Mouse (Mus musculus) megakaryocyte, adult 5-6 weeks (primary cell): Measurements from ENCODE around the gene Yeats2. TPM values are rescaled to one million over a fixed set of nuclear protein-coding genes. Genes with fewer than 3 reads are reported as not detected.
A peak's percentile ranks its signal among the peaks of the same experiment; 100 is the strongest.
"Not testable (repeated sequence)": the region's sequence is repeated elsewhere in the genome, so short reads cannot be mapped to it uniquely, and the experiment has no call there.

ENCODE experiments used
- ATAC-seq: 2 replicates; pipeline ENCODE4 v1.8.0; 2016; ENCODE audit warnings: mild to moderate bottlenecking, inconsistent platforms; ENCODE audit not compliant: poor library complexity, severe bottlenecking
- total RNA-seq, 2 experiments: library from RNA; stranded (forward) in 1 of 2; stranded (reverse) in 1 of 2; fragments of 153-499, 151-499 nt in 1 of 2; fragments of 221-1000, 200-1000 nt in 1 of 2; gene quantifications; 2 replicates each; pipeline versions ENCODE4 v1.2.3 to v1.2.4; 2015 to 2017

Gene Yeats2
- total RNA-seq (2015) (27.7 and 30.0 TPM in 2 replicates), total RNA-seq (2017) (18.4 and 18.8 TPM in 2 replicates)

DNA sequence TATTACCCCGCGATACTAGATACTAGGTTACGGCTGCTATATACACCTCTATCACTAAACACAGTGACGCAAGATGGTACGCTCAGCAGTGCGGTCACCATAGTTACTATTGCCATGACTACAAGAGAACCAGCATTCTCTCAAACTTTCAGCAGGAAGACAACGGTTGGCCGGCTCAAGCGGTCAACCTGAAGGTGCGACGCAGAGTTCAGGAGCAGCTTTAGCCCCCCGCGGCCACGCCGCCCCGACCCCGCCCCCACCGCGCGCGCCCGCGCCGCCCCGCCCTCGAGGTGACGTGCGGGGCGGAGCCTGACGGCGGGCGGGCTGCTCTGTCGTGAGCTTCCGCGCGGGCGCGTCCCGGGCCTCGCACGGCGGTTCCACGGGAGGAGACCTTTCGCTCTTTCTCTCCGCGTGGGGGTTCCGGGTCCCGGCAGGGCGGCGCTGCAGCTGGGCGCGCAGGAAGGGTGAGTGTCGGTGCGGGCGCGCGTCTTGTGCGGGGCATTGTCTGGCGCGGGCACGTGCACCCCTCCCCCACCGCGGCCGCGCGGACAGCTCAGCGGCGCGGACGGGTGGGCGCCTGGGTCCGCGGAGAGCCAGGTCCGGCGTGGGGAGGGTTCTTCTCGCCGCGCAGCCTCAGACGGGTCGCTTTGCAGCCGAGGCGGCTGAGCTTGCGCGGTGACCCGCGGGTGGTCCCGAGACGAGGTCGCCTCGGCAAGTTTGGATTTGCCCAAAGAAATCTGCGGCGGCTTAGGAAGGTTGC, at the start of gene Yeats2:
Yeats2 (plus strand) TSS at position 292 of the 760 bp plus-strand sequence.
- peak; percentile 94 for ATAC-seq

DNA sequence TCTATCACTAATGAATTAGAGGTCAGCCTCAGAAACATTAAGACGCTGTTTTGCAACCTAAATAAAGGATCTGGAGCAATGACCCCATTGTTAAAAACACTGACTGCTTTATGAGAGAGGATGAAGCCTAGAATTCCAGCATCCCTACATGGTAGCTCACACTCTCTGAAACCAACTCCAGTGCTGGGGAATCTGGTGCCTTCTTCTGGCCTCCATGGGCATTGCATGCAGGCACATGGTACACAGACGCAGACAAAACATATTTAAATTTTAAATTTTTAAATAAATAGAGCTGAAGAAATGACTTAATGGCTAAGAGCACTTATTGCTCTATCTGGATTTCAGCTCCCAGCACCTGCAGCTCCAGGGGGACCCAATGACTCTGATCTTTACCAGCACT, 44.9 kb upstream of the Yeats2 start:
- ATAC-seq = no peak

- ATAC-seq = peak; percentile 89
Observed at GRCm38 (mm10) chr16:20097069-20097710, 43.7 kb upstream of the Yeats2 start, which contains the start of gene Klhl24. Gene Klhl24 (plus strand): TSS chr16:20097542.

DNA sequence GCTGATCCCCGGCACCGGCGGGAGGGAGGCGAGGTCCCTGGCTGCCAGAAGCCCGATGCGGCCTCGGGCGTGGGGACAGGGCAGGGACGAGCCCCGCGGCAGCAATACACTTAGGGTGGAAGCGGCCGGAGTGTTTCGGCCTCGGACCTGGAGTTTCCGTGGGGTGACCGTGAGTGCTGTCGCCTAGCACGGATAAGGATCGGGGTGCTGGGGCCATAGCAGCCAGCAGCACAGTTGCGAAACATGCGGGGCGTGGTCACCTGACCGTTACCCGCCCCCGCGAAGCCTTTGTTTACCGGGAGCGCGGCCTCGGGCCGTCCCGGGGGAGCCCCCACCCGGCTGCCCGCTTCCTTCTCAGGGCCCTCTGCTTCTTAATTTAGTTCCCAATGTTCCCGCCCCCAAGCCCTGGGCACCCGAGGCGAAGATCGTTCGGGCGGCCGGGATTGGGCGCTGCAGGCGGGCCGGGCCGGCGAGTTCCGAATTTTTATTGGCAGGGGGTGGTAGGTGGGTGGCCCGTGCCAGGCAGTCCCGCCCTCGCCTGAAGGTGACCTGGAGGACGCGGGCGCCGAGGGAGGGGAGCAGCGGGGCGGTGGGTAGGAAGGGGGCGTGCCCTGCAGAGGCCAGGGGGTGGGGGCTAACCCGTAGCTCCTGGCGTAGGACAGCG, 43.0 kb upstream of the Yeats2 start:
- ATAC-seq = peak; percentile 80

DNA sequence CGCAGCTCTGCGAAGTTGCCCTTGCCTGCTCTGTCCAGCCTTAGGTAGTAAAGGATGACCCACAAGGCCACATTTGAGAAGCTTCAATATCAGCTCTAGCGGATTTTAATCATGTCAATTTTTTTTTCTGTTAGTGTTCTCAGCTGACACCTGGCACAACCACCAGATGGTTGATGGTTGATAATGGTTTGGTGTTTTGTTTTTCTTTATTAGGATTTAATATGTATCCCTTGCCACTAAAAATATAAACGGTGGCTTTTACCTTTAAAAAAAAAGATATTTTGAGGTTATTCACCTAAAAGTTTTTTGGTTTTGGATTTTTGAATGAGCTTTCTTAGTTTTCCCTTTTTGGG, 42.5 kb upstream of the Yeats2 start:
- no peak for ATAC-seq

GRCm38 (mm10) chr16:20098866-20099629, 41.8 kb upstream of the Yeats2 start:
- no peak for ATAC-seq

DNA sequence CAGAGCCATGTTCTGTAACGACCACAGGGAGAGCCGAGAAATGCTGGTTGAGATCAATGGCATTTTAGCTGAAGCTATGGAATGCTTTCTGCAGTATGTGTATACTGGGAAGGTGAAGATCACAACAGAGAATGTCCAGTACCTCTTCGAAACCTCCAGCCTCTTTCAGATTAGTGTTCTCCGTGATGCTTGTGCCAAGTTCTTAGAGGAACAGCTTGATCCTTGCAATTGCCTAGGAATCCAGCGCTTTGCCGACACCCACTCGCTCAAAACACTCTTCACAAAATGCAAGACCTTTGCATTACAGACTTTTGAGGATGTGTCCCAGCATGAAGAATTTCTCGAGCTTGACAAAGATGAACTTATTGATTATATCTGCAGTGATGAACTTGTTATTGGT, 33.9 kb upstream of the Yeats2 start:
- no peak for ATAC-seq

DNA sequence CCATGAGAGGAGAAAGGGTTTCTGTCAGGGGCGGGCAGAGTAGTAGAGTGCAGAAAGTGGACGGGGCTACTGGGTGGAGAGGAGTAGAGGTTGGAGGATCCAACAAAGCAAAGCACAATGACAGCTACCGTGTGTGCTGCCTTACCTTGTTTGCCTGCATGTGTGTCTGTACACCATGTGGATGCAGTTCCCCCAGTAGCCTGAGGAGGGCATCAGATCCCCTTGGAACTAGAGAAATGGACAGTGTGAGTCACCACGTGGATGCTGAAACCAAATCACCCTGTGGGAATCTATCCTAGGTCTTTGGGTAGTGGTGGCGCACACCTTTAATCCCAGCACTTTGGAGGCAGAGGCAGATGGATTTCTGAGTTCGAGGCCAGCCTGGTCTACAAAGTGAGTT, 31.9 kb upstream of the Yeats2 start:
- ATAC-seq = no peak

DNA sequence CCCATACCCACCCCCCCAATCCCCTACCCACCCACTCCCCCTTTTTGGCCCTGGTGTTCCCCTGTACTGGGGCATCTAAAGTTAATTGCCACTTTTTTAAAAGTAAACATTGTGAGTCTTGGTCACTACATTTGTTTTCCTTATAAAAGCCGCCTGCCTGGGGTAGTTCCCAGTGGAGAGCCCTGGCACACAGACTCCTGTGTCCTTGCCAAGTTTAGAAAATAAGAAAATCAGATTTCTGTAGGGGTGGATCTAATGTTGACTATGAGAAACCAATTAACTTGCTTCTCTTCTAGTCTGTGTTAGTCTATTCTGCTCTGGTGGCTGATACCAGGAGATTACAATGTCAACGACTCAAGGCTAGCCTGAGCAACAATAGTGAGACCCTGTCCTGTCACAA, 28.2 kb upstream of the Yeats2 start:
- ATAC-seq = no peak

DNA sequence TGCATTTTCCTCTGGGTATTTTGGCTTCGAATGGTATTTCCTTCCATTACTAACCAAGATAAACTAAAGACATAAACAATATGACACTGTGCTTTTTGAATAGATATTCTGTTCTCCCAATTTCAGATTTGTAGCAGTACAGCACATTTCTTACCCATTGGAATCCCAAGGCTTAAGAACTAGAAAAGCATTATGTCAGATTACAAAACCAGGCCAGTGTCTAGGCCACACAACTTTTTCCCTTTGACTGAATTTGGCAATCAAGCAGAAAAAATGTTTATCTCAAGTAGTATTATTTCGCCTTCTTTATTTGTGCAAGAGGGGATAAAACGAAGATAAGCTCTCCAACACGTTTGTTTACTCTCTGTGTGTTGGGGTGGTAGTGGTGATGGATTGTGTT, 24.8 kb upstream of the Yeats2 start:
- ATAC-seq = no peak

DNA sequence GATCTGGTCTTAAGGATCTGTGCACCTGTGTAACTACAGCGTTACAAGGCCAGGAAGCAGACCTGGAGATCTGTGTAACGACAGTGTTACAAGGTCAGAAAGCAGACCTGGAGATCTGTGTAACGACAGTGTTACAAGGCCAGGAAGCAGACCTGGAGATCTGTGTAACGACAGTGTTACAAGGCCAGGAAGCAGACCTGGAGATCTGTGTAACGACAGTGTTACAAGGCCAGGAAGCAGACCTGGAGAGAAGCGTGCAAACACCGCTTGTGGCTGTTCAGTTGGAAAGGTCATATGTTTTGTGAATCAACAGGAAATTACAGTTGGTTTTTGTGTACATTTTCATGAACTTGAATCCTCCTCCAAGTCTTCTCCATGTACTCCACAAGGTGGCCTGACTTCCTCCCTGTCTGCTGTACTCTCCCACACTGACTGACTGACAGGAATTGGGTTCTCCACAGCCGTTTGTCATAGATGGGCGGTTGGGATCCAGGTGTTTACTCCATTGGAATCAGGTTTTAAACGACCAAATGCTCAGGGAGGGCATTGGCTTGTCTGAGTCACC, 14.5 kb upstream of the Yeats2 start:
- ATAC-seq = not testable (repeated sequence)

DNA sequence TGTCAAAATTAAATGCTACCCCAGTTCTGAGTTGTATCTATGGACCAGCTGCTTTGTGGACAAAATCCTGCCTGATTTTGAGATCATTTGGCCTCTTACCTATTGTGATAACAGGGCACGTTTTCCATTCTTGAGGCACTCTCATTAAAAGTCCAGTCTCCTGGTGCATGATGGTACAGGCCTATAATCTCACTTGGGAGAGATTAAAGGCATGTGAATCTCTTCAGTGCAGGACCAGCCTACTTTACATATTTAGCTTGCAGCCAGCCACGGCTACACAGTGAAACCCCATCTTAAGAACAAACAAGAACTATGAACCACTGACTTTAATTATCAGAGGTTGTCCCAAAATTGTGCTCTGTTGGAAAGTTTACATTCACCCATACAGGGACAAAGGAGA, 10.5 kb upstream of the Yeats2 start:
- no peak for ATAC-seq

- ATAC-seq = no peak
Observed at GRCm38 (mm10) chr16:20144568-20144967, 3.7 kb downstream of the Yeats2 start.

GRCm38 (mm10) chr16:20151991-20152390, 11.1 kb downstream of the Yeats2 start:
- ATAC-seq = no peak

GRCm38 (mm10) chr16:20153742-20154141, 12.9 kb downstream of the Yeats2 start:
- no peak for ATAC-seq

- no peak for ATAC-seq
Observed at GRCm38 (mm10) chr16:20160130-20160529, 19.3 kb downstream of the Yeats2 start.

DNA sequence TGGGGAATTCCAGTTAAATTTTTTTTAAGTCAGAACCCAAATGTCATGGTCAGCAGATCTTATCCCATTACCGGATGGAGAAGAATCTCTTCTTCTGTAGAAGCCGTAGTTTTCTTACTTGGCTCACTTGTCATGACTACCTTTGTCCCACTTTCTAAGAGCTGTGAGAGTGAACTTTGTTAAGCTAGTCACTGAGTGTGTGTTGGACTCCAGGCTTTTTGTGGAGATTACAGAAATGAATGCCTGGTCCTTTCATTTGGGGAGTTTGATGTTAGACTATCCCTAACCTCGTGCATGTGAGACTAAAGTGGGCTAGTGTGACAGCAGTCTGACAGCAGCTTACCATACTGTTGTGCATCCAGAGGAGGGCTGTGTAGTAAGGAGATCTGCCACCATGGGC, 28.2 kb downstream of the Yeats2 start:
- no peak for ATAC-seq

DNA sequence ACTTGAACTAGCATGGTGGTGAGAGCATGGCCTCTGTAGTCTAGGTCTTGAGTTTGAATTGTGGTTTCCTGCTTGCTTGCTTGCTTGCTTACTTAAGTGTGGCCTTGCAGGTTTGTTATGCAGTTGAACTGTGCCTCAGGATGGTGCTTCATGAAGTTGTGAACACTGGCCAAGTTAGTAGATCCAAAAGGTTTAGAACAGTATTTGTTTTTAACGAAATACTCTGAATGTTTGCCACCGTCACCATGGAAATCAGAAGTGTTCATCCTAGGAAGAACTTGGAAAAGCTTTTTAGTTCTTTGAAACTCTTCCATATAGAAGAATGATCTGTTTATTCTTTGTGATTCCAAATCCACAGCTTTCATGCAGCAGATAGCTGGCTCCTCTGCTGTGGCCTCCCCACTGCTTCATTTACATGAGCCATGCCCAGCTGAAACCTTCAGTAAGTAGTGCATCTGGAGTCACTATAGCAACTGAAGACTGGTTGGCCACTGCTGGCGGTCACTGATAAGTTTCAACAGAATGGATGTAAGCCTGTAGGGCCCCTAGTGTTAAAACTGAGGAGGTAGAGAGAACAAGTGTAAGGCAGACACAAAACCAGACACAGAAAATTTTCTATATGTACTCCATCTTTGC, 28.7 kb downstream of the Yeats2 start:
- ATAC-seq = no peak

- ATAC-seq = no peak
Observed at GRCm38 (mm10) chr16:20179406-20180175, 38.7 kb downstream of the Yeats2 start.

- no peak for ATAC-seq
Observed at GRCm38 (mm10) chr16:20185368-20185767, 44.5 kb downstream of the Yeats2 start.
